Mouse (Mus musculus) layer of hippocampus, postnatal 36 days (tissue): ENCODE results near the gene Asxl1. TPM values are rescaled to one million over a fixed set of nuclear protein-coding genes. Genes with fewer than 3 reads are reported as not detected.

Experiments
- DNase-seq, 2 experiments: peaks; one replicate each; pipeline ENCODE4 v3.0.0; 2022
- total RNA-seq, 2 experiments: library from RNA; stranded (reverse); gene quantifications; 2 replicates each; pipeline ENCODE4 v1.2.3; 2021

Asxl1 gene
- total RNA-seq, 2 experiments from 2014 or later = 32.1 to 32.6 TPM

- DNase-seq = no peak
Measured at GRCm38 (mm10) chr2:153412563-153412962, 66.9 kb downstream of the Asxl1 start.

GRCm38 (mm10) chr2:153414607-153415006 lies 69.0 kb downstream of the Asxl1 start:
- DNase-seq = no peak

- no peak for DNase-seq
Measured at GRCm38 (mm10) chr2:153417841-153418240, 72.2 kb downstream of the Asxl1 start.

- DNase-seq = no peak
Measured at GRCm38 (mm10) chr2:153418381-153418780, 72.8 kb downstream of the Asxl1 start.

- no peak for DNase-seq
Measured at GRCm38 (mm10) chr2:153421233-153421632, 75.6 kb downstream of the Asxl1 start.

GRCm38 (mm10) chr2:153422051-153422450 lies 76.4 kb downstream of the Asxl1 start:
- no peak for DNase-seq

- DNase-seq = no peak
Measured at GRCm38 (mm10) chr2:153423113-153423512, 77.5 kb downstream of the Asxl1 start.

GRCm38 (mm10) chr2:153424557-153424956 lies 78.9 kb downstream of the Asxl1 start:
- DNase-seq = no peak

GRCm38 (mm10) chr2:153425124-153425844 lies 79.7 kb downstream of the Asxl1 start:
- DNase-seq = no peak

GRCm38 (mm10) chr2:153425998-153426670 lies 80.5 kb downstream of the Asxl1 start:
- peak; percentile 54 to 69 for DNase-seq

- no peak for DNase-seq
Measured at GRCm38 (mm10) chr2:153426931-153427330, 81.3 kb downstream of the Asxl1 start.

GRCm38 (mm10) chr2:153428485-153428884 lies 82.9 kb downstream of the Asxl1 start:
- no peak for DNase-seq

GRCm38 (mm10) chr2:153430571-153430970 lies 84.9 kb downstream of the Asxl1 start:
- no peak for DNase-seq

GRCm38 (mm10) chr2:153432492-153432891 lies 86.9 kb downstream of the Asxl1 start:
- DNase-seq = no peak

- DNase-seq = no peak
Measured at GRCm38 (mm10) chr2:153433859-153434258, 88.2 kb downstream of the Asxl1 start.

GRCm38 (mm10) chr2:153434880-153435831 lies 89.5 kb downstream of the Asxl1 start:
- DNase-seq = no peak

GRCm38 (mm10) chr2:153436641-153437305 lies 91.1 kb downstream of the Asxl1 start:
- DNase-seq = no peak

- DNase-seq = no peak
Measured at GRCm38 (mm10) chr2:153437306-153437659, 91.7 kb downstream of the Asxl1 start.

GRCm38 (mm10) chr2:153440755-153441154 lies 95.1 kb downstream of the Asxl1 start:
- DNase-seq = no peak

- DNase-seq = no peak
Measured at GRCm38 (mm10) chr2:153441228-153441627, 95.6 kb downstream of the Asxl1 start.

GRCm38 (mm10) chr2:153442720-153443119 lies 97.1 kb downstream of the Asxl1 start:
- no peak for DNase-seq
